Mouse (Mus musculus): Measurements from ENCODE around the gene Thap8. TPM values are rescaled to one million over a fixed set of nuclear protein-coding genes. Genes with fewer than 3 reads are reported as not detected.

The Thap8 gene
- polyA plus RNA-seq, 1 experiment from 2014 or later = 0.72 TPM

DNA sequence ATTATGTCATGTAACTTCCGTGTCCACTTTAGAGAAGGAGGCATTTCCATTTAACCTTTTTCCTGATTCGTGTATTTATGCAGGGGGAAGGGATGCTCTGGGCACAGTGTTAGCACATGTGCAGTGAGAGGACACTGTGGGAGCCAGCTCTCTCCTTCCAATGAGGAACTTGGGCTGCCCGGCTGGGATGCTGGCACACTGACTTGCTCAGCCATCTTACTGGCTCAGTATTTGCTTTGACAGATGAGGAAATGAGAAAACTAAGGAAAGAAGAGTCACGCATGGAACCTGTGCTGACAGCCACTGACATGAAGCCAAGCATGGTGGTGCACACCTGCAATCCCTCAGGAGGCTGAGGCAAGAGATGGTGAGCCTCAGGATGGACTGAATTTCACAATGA lies 10.3 kb upstream of the Thap8 start:
- H3K4me3 ChIP-seq (ENCODE audit: control insufficient read depth in 1 of 2, insufficient read depth in 1 of 2, low read depth in 1 of 2, low read length in 2 of 2) = no peak overlapping the region
- no peak for ATAC-seq (ENCODE audit: insufficient number of reproducible peaks, insufficient read depth, low FRiP score, low read depth)
- no peaks in the 10 kb centered on the region for H3K9me3 ChIP-seq (ENCODE audit: control insufficient read depth, low read length)
- H3K36me3 ChIP-seq (ENCODE audit: control insufficient read depth, insufficient read depth, low read length) = peaks cover 55% of the 10 kb centered on the region
- no peaks in the 10 kb centered on the region for H3K27me3 ChIP-seq (ENCODE audit: control insufficient read depth, insufficient read depth, low read length)
- no peak overlapping the region for H3K4me2 ChIP-seq (ENCODE audit: low read length)
- H3K27ac ChIP-seq (replicated peaks in 1 of 2; ENCODE audit: control insufficient read depth in 1 of 2, insufficient read depth in 1 of 2, low read depth in 2 of 2, low read length in 2 of 2) = no peak overlapping the region
- peaks cover 3 to 6% of the 10 kb centered on the region in 2 experiments; a peak in 2 of 4 replicates for H3K4me1 ChIP-seq (ENCODE audit: control insufficient read depth in 2 of 2, insufficient read depth in 2 of 2, low read length in 2 of 2)
- H3K9ac ChIP-seq (ENCODE audit: low read length) = no peak overlapping the region
- WGBS = 83% methylated on average over 4 of the region's 4 CpGs

DNA sequence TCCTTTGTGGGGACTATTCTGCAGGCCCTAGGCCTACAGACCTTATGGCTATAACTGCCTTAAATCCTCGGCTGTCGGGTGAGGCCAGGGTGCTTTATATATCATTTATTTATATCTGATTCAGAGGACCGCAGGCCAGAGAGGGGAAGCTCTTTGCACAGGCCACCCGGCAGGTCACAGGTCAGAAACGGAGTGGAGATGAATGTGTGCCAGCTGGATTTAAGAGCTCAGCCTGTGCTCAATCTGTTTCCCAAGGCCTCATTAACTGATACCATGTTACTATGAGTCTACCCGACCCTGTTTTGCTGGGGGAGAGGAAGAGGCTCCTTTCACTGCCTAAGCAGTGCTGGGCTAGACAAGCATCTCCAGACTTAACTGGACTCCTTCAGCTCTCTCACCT lies 5.5 kb upstream of the Thap8 start:
- peaks cover 6 to 12% of the 10 kb centered on the region in 2 experiments for H3K4me1 ChIP-seq (ENCODE audit: control insufficient read depth in 2 of 2, insufficient read depth in 2 of 2, low read length in 2 of 2)
- 73% methylated on average over 6 of the region's 6 CpGs for WGBS
- H3K27me3 ChIP-seq (ENCODE audit: control insufficient read depth, insufficient read depth, low read length) = no peaks in the 10 kb centered on the region
- ATAC-seq (ENCODE audit: insufficient number of reproducible peaks, insufficient read depth, low FRiP score, low read depth) = no peak
- H3K27ac ChIP-seq (replicated peaks in 1 of 2; ENCODE audit: control insufficient read depth in 1 of 2, insufficient read depth in 1 of 2, low read depth in 2 of 2, low read length in 2 of 2) = no peak overlapping the region
- no peaks in the 10 kb centered on the region for H3K9me3 ChIP-seq (ENCODE audit: control insufficient read depth, low read length)
- no peak overlapping the region for H3K4me2 ChIP-seq (ENCODE audit: low read length)
- H3K9ac ChIP-seq (ENCODE audit: low read length) = no peak overlapping the region
- peaks cover 33% of the 10 kb centered on the region for H3K36me3 ChIP-seq (ENCODE audit: control insufficient read depth, insufficient read depth, low read length)
- H3K4me3 ChIP-seq (ENCODE audit: control insufficient read depth in 1 of 2, insufficient read depth in 1 of 2, low read depth in 1 of 2, low read length in 2 of 2) = no peak overlapping the region

DNA sequence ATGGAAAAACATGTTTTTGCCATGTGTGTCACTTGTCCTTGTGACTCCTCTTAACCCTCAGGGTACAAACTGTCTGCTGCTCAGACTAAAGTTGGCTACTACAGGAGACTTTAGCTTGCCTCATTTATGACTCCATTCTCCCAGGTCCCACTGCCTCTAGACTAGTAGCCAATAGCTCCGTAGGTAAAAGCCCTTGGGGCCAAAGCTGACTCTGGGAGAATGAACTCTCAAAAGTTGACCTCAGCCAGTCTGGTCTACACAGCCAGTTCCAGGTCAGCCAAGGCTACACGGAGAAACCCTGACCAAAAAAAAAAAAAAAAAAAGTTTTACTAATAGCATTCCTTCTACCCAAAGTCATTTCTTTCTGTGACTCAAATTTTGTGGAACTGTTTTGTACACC lies 983 bp upstream of the Thap8 start:
- no peak overlapping the region for H3K9ac ChIP-seq (ENCODE audit: low read length)
- 59% methylated on average over 2 of the region's 2 CpGs for WGBS
- 0 out of 2 replicates have a peak, but pooled peaks cover 4% of the 10 kb centered on the region for H3K36me3 ChIP-seq (ENCODE audit: control insufficient read depth, insufficient read depth, low read length)
- peak overlapping the region; percentile 91 for H3K4me2 ChIP-seq (ENCODE audit: low read length)
- peak overlapping the region in 1 of 2 experiments; percentile 88; a peak in 2 of 4 replicates for H3K4me3 ChIP-seq (ENCODE audit: control insufficient read depth in 1 of 2, insufficient read depth in 1 of 2, low read depth in 1 of 2, low read length in 2 of 2)
- peaks cover 13 to 22% of the 10 kb centered on the region in 2 experiments for H3K4me1 ChIP-seq (ENCODE audit: control insufficient read depth in 2 of 2, insufficient read depth in 2 of 2, low read length in 2 of 2)
- no peaks in the 10 kb centered on the region for H3K9me3 ChIP-seq (ENCODE audit: control insufficient read depth, low read length)
- ATAC-seq (ENCODE audit: insufficient number of reproducible peaks, insufficient read depth, low FRiP score, low read depth) = no peak
- H3K27ac ChIP-seq (replicated peaks in 1 of 2; ENCODE audit: control insufficient read depth in 1 of 2, insufficient read depth in 1 of 2, low read depth in 2 of 2, low read length in 2 of 2) = no peak overlapping the region
- no peaks in the 10 kb centered on the region for H3K27me3 ChIP-seq (ENCODE audit: control insufficient read depth, insufficient read depth, low read length)

DNA sequence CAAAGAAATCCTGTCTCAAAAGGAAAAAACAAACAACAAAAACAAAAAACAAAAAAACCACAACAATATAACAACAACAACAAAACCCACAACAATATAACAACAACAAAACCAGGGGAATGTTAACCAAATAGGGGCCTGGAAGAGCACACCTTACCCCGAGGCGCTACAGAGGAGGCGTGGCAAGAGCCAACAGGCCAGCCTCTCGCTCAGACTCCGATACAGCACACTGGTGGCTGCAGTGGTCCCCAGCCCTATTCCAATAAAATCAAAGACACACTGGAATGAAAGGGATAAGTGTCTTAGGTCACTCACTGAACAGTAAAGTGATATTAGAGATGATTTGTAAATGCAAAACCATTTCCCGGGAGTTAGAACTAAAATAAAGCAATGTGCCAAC lies 358 bp upstream of the Thap8 start:
- peaks cover 13 to 21% of the 10 kb centered on the region in 2 experiments for H3K4me1 ChIP-seq (ENCODE audit: control insufficient read depth in 2 of 2, insufficient read depth in 2 of 2, low read length in 2 of 2)
- peak overlapping the region; percentile 88 to 94 for H3K4me3 ChIP-seq (ENCODE audit: control insufficient read depth in 1 of 2, insufficient read depth in 1 of 2, low read depth in 1 of 2, low read length in 2 of 2)
- H3K9me3 ChIP-seq (ENCODE audit: control insufficient read depth, low read length) = no peaks in the 10 kb centered on the region
- 0% methylated on average over 6 of the region's 6 CpGs for WGBS
- 0 out of 2 replicates have a peak, but pooled peaks cover 4% of the 10 kb centered on the region for H3K36me3 ChIP-seq (ENCODE audit: control insufficient read depth, insufficient read depth, low read length)
- H3K27me3 ChIP-seq (ENCODE audit: control insufficient read depth, insufficient read depth, low read length) = no peaks in the 10 kb centered on the region
- H3K4me2 ChIP-seq (ENCODE audit: low read length) = peak overlapping the region; percentile 91
- peak overlapping the region in 1 of 2 experiments; percentile 99; a peak in 3 of 4 replicates for H3K27ac ChIP-seq (replicated peaks in 1 of 2; ENCODE audit: control insufficient read depth in 1 of 2, insufficient read depth in 1 of 2, low read depth in 2 of 2, low read length in 2 of 2)
- peak overlapping the region; percentile 76 for H3K9ac ChIP-seq (ENCODE audit: low read length)
- no peak for ATAC-seq (ENCODE audit: insufficient number of reproducible peaks, insufficient read depth, low FRiP score, low read depth)

DNA sequence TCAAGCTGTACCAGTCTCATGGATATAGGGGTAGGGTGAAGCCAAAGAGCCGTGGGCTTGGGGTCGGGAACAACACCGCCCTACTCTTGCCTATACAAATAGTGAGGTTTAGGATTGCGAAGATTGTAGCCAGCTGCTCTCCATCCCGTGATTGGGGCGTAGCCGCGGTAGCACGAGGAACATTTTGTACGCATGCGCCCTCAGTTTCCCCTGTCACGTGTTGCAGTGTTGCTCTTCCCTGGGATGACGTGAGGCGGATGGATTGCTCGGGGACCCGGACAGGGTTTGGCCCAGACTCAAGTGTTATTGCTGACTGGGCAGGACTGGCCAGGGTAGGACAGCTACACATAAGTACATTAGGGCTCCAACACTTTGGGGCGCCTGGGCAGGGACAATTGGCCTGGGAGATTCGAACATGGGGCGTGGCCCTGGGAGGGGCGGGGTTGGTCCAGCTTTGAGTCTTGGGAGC lies 810 bp downstream of the Thap8 start:
- Histone ChIP-seq H3K27me3 (ENCODE audit: control insufficient read depth, insufficient read depth, low read length) (no peaks in the 10 kb centered on the region), H3K27ac (replicated peaks in 1 of 2; ENCODE audit: control insufficient read depth in 1 of 2, insufficient read depth in 1 of 2, low read depth in 2 of 2, low read length in 2 of 2) (peak overlapping the region; percentile 97 to 99), H3K4me2 (ENCODE audit: low read length) (peak overlapping the region; percentile 91), H3K4me3 (ENCODE audit: control insufficient read depth in 1 of 2, insufficient read depth in 1 of 2, low read depth in 1 of 2, low read length in 2 of 2) (peak overlapping the region; percentile 44 to 88), H3K36me3 (ENCODE audit: control insufficient read depth, insufficient read depth, low read length) (0 out of 2 replicates have a peak, but pooled peaks cover 4% of the 10 kb centered on the region), H3K9ac (ENCODE audit: low read length) (peak overlapping the region; percentile 76), H3K9me3 (ENCODE audit: control insufficient read depth, low read length) (no peaks in the 10 kb centered on the region), H3K4me1 (ENCODE audit: control insufficient read depth in 2 of 2, insufficient read depth in 2 of 2, low read length in 2 of 2) (peaks cover 7 to 13% of the 10 kb centered on the region in 2 experiments)
- ATAC-seq (ENCODE audit: insufficient number of reproducible peaks, insufficient read depth, low FRiP score, low read depth) = peak; percentile 88
- 1% methylated on average over 20 of the region's 20 CpGs for WGBS

DNA sequence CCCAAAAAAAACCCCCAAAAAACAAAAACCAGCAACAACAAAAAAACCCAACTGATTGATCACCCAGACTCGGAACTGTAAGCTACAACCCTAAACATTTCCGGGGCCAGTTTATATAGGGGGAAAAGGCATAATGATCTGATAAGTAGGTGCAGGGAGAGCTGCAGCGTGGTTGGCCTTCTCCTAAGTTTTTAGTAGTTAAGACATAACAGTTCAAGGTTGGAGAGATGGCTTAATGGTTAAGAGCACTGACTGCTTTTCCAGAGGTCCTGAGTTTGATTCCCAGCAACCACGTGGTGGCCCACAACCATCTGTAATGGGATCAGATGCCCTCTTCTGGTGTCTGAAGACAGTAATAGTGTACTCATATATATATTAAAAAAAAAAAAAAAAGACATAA lies 1.6 kb downstream of the Thap8 start:
- Histone ChIP-seq H3K4me2 (ENCODE audit: low read length) (peak overlapping the region; percentile 91; the same call in 1 of the 2 replicates), H3K27ac (replicated peaks in 1 of 2; ENCODE audit: control insufficient read depth in 1 of 2, insufficient read depth in 1 of 2, low read depth in 2 of 2, low read length in 2 of 2) (peak overlapping the region; percentile 97 to 99; a peak in 3 of 4 replicates), H3K9me3 (ENCODE audit: control insufficient read depth, low read length) (no peaks in the 10 kb centered on the region), H3K9ac (ENCODE audit: low read length) (no peak overlapping the region), H3K27me3 (ENCODE audit: control insufficient read depth, insufficient read depth, low read length) (no peaks in the 10 kb centered on the region), H3K4me3 (ENCODE audit: control insufficient read depth in 1 of 2, insufficient read depth in 1 of 2, low read depth in 1 of 2, low read length in 2 of 2) (peak overlapping the region in 1 of 2 experiments; percentile 88; a peak in 1 of 4 replicates), H3K4me1 (ENCODE audit: control insufficient read depth in 2 of 2, insufficient read depth in 2 of 2, low read length in 2 of 2) (peaks cover 7 to 13% of the 10 kb centered on the region in 2 experiments; a peak in 3 of 4 replicates), H3K36me3 (ENCODE audit: control insufficient read depth, insufficient read depth, low read length) (0 out of 2 replicates have a peak, but pooled peaks cover 4% of the 10 kb centered on the region)
- ATAC-seq (ENCODE audit: insufficient number of reproducible peaks, insufficient read depth, low FRiP score, low read depth) = no peak
- WGBS = 77% methylated on average over 4 of the region's 4 CpGs

DNA sequence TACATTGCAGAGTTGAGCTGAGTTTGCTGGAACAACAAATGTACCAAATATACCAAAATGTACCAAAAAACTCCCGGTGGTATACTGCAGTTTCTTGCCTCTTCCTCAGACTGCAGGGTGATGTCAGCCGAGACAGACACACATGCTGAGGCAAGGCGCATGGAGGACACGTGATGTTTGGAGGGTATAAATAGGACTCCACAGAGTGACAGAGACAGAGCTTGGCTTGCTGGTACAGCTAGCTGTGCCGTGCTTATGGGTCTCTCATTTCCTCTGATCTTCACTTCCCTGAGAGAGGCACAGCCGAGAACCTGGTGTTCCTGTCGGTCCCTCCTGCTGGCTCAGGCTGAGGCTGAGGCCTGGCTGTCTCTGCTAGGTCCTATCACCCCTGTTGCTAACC lies 2.8 kb downstream of the Thap8 start:
- Histone ChIP-seq H3K27ac (replicated peaks in 1 of 2; ENCODE audit: control insufficient read depth in 1 of 2, insufficient read depth in 1 of 2, low read depth in 2 of 2, low read length in 2 of 2) (no peak overlapping the region), H3K27me3 (ENCODE audit: control insufficient read depth, insufficient read depth, low read length) (no peaks in the 10 kb centered on the region), H3K4me3 (ENCODE audit: control insufficient read depth in 1 of 2, insufficient read depth in 1 of 2, low read depth in 1 of 2, low read length in 2 of 2) (no peak overlapping the region), H3K4me2 (ENCODE audit: low read length) (no peak overlapping the region), H3K4me1 (ENCODE audit: control insufficient read depth in 2 of 2, insufficient read depth in 2 of 2, low read length in 2 of 2) (peaks cover 7 to 13% of the 10 kb centered on the region in 2 experiments; a peak in 3 of 4 replicates), H3K9ac (ENCODE audit: low read length) (0 out of 2 replicates have a peak overlapping the region, but pooled peaks have one; percentile 21), H3K36me3 (ENCODE audit: control insufficient read depth, insufficient read depth, low read length) (no peaks in the 10 kb centered on the region), H3K9me3 (ENCODE audit: control insufficient read depth, low read length) (no peaks in the 10 kb centered on the region)
- no peak for ATAC-seq (ENCODE audit: insufficient number of reproducible peaks, insufficient read depth, low FRiP score, low read depth)
- WGBS = 49% methylated on average over 7 of the region's 7 CpGs
